Mouse (Mus musculus): ENCODE results near the gene Dis3l. TPM values are rescaled to one million over a fixed set of nuclear protein-coding genes. Genes with fewer than 3 reads are reported as not detected.
"Not testable (repeated sequence)": the region's sequence is repeated elsewhere in the genome, so short reads cannot be mapped to it uniquely, and the experiment has no call there.

The Dis3l gene
- polyA plus RNA-seq, 1 experiment: 0.39 TPM

DNA sequence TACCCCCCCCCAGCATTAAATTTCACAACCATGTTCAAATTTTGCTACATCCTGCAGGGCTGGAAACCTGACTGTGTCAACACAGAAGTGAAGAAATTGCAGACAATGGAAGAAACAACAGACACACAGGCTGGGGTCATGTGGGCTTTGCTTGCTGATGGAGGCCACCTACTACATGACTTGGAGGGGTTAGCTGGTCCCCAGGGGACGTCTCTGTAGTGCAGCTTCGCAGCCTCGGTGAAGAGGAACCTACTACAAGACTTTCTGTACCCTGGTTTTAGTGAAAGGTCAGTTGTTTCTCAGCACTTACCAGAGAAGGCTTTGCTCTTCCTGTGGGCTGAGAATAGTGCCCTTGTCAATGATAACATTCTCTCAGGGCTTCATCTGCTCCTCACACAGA lies 69.8 kb downstream of the Dis3l start:
- no peaks in the 10 kb centered on the region for H3K27me3 ChIP-seq (ENCODE audit: control insufficient read depth)
- peaks cover 3% of the 10 kb centered on the region for H3K4me1 ChIP-seq (ENCODE audit: control insufficient read depth)
- H3K9me3 ChIP-seq (ENCODE audit: control insufficient read depth, low read length): no peaks in the 10 kb centered on the region
- no peaks in the 10 kb centered on the region for H3K36me3 ChIP-seq (ENCODE audit: control insufficient read depth)
- TF ChIP-seq TAL1 (IDR thresholded peaks at IDR 0.05; ENCODE audit: low read length): no peak
- no peak for TF ChIP-seq GATA1 (IDR thresholded peaks at IDR 0.05; ENCODE audit: low read length)
- H3K4me3 ChIP-seq (replicated peaks): no peak overlapping the region

DNA sequence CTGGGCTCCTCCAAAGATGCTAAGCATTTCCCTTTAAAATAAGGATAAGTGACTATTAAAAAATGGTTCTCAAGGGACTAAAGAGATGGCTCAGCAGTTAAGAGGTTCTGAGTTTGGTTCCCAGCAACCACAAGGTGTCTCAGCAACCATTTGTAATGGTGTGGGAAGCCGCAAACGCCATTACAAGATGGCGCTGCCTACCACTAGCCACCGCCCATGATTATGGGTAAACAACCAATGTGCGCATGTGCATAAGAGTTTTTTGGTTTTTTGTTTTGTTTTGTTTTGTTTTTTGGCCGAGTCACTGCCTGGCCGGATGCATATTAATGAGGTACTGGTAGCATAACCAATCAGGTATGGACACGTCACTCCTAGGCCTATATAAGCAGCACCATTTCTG lies 72.3 kb downstream of the Dis3l start:
- not testable (repeated sequence) for H3K36me3 ChIP-seq (ENCODE audit: control insufficient read depth); H3K9me3 ChIP-seq (ENCODE audit: control insufficient read depth, low read length); H3K27me3 ChIP-seq (ENCODE audit: control insufficient read depth); H3K4me3 ChIP-seq (replicated peaks); H3K4me1 ChIP-seq (ENCODE audit: control insufficient read depth)

DNA sequence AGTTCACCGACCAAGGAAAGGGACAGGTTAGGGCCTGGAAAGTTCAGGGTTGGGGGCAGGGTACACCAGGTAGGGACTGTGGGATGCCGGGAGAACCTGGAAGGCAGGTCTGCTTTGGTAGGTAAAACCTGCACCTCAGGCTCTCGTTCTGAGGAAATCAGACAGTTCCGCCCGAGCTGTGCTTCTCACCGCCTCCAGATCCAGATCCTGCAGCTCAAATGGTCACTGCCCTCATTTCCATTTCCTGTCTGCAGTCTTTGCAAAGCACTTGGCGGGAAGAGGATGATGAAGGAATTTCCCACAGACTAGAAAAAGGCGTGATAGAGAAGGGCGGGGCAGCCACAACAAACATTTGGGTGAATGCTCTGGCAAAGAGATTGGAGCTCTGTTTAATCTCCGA lies 72.9 kb downstream of the Dis3l start:
- no peak for TF ChIP-seq GATA1 (IDR thresholded peaks at IDR 0.05; ENCODE audit: low read length)
- no peak for TF ChIP-seq TAL1 (IDR thresholded peaks at IDR 0.05; ENCODE audit: low read length)
- no peak overlapping the region for H3K4me3 ChIP-seq (replicated peaks)
- no peaks in the 10 kb centered on the region for H3K9me3 ChIP-seq (ENCODE audit: control insufficient read depth, low read length)

DNA sequence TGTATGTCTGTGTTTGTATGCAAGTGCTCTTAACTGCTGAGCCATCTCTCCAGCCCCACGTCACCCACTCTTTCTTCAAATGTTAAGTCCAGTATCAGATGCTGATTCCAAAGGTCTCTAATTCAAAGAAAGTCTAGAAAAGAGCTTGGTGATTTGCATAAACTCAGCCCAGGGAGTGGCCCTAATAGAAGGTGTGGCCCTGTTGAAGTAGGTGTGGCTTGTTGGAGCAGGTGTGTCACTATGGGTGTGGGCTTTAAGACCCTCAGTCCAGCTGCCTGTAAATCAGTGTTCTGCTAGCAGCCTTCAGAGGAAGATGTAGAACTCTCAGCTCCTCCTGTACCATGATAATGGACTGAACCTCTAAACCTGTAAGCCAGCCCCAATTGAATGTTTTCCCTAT lies 73.9 kb downstream of the Dis3l start:
- H3K27me3 ChIP-seq (ENCODE audit: control insufficient read depth): no peaks in the 10 kb centered on the region
- TF ChIP-seq GATA1 (IDR thresholded peaks at IDR 0.05; ENCODE audit: low read length): no peak
- TF ChIP-seq TAL1 (IDR thresholded peaks at IDR 0.05; ENCODE audit: low read length): no peak

More for the DNA sequence above, 72.9 kb downstream of the Dis3l start:
- Histone ChIP-seq H3K4me1 (ENCODE audit: control insufficient read depth) (peaks cover 3% of the 10 kb centered on the region), H3K27me3 (ENCODE audit: control insufficient read depth) (no peaks in the 10 kb centered on the region), H3K36me3 (ENCODE audit: control insufficient read depth) (no peaks in the 10 kb centered on the region)

GRCm38 (mm10) chr9:64264813-64265212 lies 76.3 kb downstream of the Dis3l start:
- Histone ChIP-seq H3K4me3 (replicated peaks) (no peak overlapping the region), H3K27me3 (ENCODE audit: control insufficient read depth) (peaks cover 2% of the 10 kb centered on the region), H3K4me1 (ENCODE audit: control insufficient read depth) (peaks cover 3% of the 10 kb centered on the region), H3K36me3 (ENCODE audit: control insufficient read depth) (no peaks in the 10 kb centered on the region), H3K9me3 (ENCODE audit: control insufficient read depth, low read length) (peaks cover 2% of the 10 kb centered on the region; the same call in 1 of the 2 replicates)
- TF ChIP-seq TAL1 (IDR thresholded peaks at IDR 0.05; ENCODE audit: low read length) (no peak), GATA1 (IDR thresholded peaks at IDR 0.05; ENCODE audit: low read length) (no peak)

More for the DNA sequence above, 73.9 kb downstream of the Dis3l start:
- Histone ChIP-seq H3K9me3 (ENCODE audit: control insufficient read depth, low read length) (no peaks in the 10 kb centered on the region), H3K4me3 (replicated peaks) (no peak overlapping the region), H3K4me1 (ENCODE audit: control insufficient read depth) (peaks cover 3% of the 10 kb centered on the region), H3K36me3 (ENCODE audit: control insufficient read depth) (no peaks in the 10 kb centered on the region)

- Histone ChIP-seq H3K9me3 (ENCODE audit: control insufficient read depth, low read length) (peaks cover 2% of the 10 kb centered on the region; the same call in 1 of the 2 replicates), H3K27me3 (ENCODE audit: control insufficient read depth) (peaks cover 2% of the 10 kb centered on the region), H3K36me3 (ENCODE audit: control insufficient read depth) (no peaks in the 10 kb centered on the region), H3K4me3 (replicated peaks) (no peak overlapping the region), H3K4me1 (ENCODE audit: control insufficient read depth) (no peaks in the 10 kb centered on the region)
- TF ChIP-seq GATA1 (IDR thresholded peaks at IDR 0.05; ENCODE audit: low read length) (no peak), TAL1 (IDR thresholded peaks at IDR 0.05; ENCODE audit: low read length) (no peak)
These were observed 80.1 kb downstream of the Dis3l start for GRCm38 (mm10) chr9:64261023-64261422.

- Histone ChIP-seq H3K27me3 (ENCODE audit: control insufficient read depth) (peaks cover 2% of the 10 kb centered on the region), H3K36me3 (ENCODE audit: control insufficient read depth) (no peaks in the 10 kb centered on the region)
These were observed 81.2 kb downstream of the Dis3l start for GRCm38 (mm10) chr9:64259906-64260305.

More at GRCm38 (mm10) chr9:64259906-64260305, 81.2 kb downstream of the Dis3l start:
- Histone ChIP-seq H3K4me1 (ENCODE audit: control insufficient read depth) (no peaks in the 10 kb centered on the region), H3K9me3 (ENCODE audit: control insufficient read depth, low read length) (peaks cover 2% of the 10 kb centered on the region; the same call in 1 of the 2 replicates), H3K4me3 (replicated peaks) (no peak overlapping the region)
- no peak for TF ChIP-seq GATA1 (IDR thresholded peaks at IDR 0.05; ENCODE audit: low read length)
- TF ChIP-seq TAL1 (IDR thresholded peaks at IDR 0.05; ENCODE audit: low read length): no peak

Other genes with a start within 250 kb of the Dis3l start
- gene Lctl, start 224.1 kb downstream of the Dis3l start, polyA plus RNA-seq (2012): not detected in 2 replicates
- 2.0 and 2.2 TPM in 2 replicates for gene Zwilch, start 168.2 kb downstream of the Dis3l start, polyA plus RNA-seq (2012)
- 41.3 and 44.5 TPM in 2 replicates for gene Rpl4, start 167.9 kb downstream of the Dis3l start, polyA plus RNA-seq (2012)
- 0.11 TPM in 2 replicates for gene Snapc5, start 162.0 kb downstream of the Dis3l start, polyA plus RNA-seq (2012)
- gene Uchl4, start 106.1 kb downstream of the Dis3l start, polyA plus RNA-seq (2012): not detected in 2 replicates
- 0.58 and 0.72 TPM in 2 replicates for gene Map2k1, start 87.7 kb downstream of the Dis3l start, polyA plus RNA-seq (2012)
- 0.95 and 1.3 TPM in 2 replicates for gene Tipin, start 59.7 kb downstream of the Dis3l start, polyA plus RNA-seq (2012)
- not detected in 2 replicates for gene Megf11, start 44.3 kb upstream of the Dis3l start, polyA plus RNA-seq (2012)